Mouse (Mus musculus): ENCODE measurements around the gene Nt5dc3. TPM values are rescaled to one million over a fixed set of nuclear protein-coding genes. Genes with fewer than 3 reads are reported as not detected.

Nt5dc3 gene
- polyA plus RNA-seq, 1 experiment from 2014 or later: 2.6 TPM

GRCm38 (mm10) chr10:86842659-86843058, 63.9 kb downstream of the Nt5dc3 start:
- no peaks in the 10 kb centered on the region for H3K27me3 ChIP-seq (ENCODE audit: control insufficient read depth, insufficient read depth, low read length)
- no peak overlapping the region for H3K27ac ChIP-seq (ENCODE audit: low read depth, low read length)
- no peaks in the 10 kb centered on the region for H3K4me1 ChIP-seq (ENCODE audit: control insufficient read depth, insufficient read depth, low read length)
- no peak for ATAC-seq (ENCODE audit: low FRiP score, low TSS enrichment)
- no peaks in the 10 kb centered on the region for H3K9me3 ChIP-seq (ENCODE audit: control insufficient read depth, low read length)
- H3K4me3 ChIP-seq (ENCODE audit: low read length): no peak overlapping the region
- H3K4me2 ChIP-seq (replicated peaks; ENCODE audit: low read depth, low read length): no peak overlapping the region
- no peaks in the 10 kb centered on the region for H3K36me3 ChIP-seq (ENCODE audit: control insufficient read depth, insufficient read depth, low read length)
- H3K9ac ChIP-seq (ENCODE audit: low read depth, low read length): no peak overlapping the region
- WGBS: 80% methylated on average over 5 of the region's 5 CpGs

DNA sequence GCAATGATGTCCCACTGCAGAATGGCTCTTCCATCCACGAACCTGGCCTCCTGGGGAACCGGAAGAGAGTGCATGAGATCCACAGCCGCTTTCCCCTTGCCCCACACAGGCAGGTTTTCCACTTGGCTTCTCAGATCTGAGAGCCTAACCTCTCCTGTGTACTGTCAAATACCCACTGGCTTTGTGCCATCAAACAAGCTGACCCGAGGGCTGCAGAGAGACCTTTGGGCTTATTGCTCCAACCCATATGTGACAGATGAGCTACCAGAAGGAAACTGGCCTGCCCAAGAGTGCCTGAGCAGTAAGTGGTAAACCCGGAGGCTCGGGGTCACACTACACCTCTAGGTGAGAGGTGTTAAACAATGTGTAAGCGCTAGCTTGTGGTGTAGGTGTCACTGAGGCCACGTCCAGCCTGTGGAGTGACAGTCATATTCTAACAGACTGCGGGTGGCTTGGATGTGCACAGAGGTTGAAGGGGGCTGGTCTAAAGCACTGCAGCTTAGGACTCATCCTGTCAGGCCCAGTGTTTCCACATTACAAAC, 68.2 kb downstream of the Nt5dc3 start:
- ATAC-seq (ENCODE audit: low FRiP score, low TSS enrichment): no peak
- WGBS: 55% methylated on average over 9 of the region's 9 CpGs
- Histone ChIP-seq H3K27me3 (ENCODE audit: control insufficient read depth, insufficient read depth, low read length) (no peaks in the 10 kb centered on the region), H3K9me3 (ENCODE audit: control insufficient read depth, low read length) (no peaks in the 10 kb centered on the region), H3K27ac (ENCODE audit: low read depth, low read length) (no peak overlapping the region), H3K36me3 (ENCODE audit: control insufficient read depth, insufficient read depth, low read length) (no peaks in the 10 kb centered on the region), H3K4me1 (ENCODE audit: control insufficient read depth, insufficient read depth, low read length) (no peaks in the 10 kb centered on the region), H3K4me3 (ENCODE audit: low read length) (no peak overlapping the region), H3K9ac (ENCODE audit: low read depth, low read length) (no peak overlapping the region), H3K4me2 (replicated peaks; ENCODE audit: low read depth, low read length) (no peak overlapping the region)

- no peaks in the 10 kb centered on the region for H3K9me3 ChIP-seq (ENCODE audit: control insufficient read depth, low read length)
- no peak overlapping the region for H3K9ac ChIP-seq (ENCODE audit: low read depth, low read length)
- H3K27me3 ChIP-seq (ENCODE audit: control insufficient read depth, insufficient read depth, low read length): no peaks in the 10 kb centered on the region
- no peak overlapping the region for H3K4me2 ChIP-seq (replicated peaks; ENCODE audit: low read depth, low read length)
- no peak overlapping the region for H3K4me3 ChIP-seq (ENCODE audit: low read length)
- no peaks in the 10 kb centered on the region for H3K36me3 ChIP-seq (ENCODE audit: control insufficient read depth, insufficient read depth, low read length)
- 72% methylated on average over 4 of the region's 4 CpGs for WGBS
- H3K4me1 ChIP-seq (ENCODE audit: control insufficient read depth, insufficient read depth, low read length): no peaks in the 10 kb centered on the region
- H3K27ac ChIP-seq (ENCODE audit: low read depth, low read length): no peak overlapping the region
- no peak for ATAC-seq (ENCODE audit: low FRiP score, low TSS enrichment)
These were observed 70.3 kb downstream of the Nt5dc3 start for GRCm38 (mm10) chr10:86849087-86849486.

DNA sequence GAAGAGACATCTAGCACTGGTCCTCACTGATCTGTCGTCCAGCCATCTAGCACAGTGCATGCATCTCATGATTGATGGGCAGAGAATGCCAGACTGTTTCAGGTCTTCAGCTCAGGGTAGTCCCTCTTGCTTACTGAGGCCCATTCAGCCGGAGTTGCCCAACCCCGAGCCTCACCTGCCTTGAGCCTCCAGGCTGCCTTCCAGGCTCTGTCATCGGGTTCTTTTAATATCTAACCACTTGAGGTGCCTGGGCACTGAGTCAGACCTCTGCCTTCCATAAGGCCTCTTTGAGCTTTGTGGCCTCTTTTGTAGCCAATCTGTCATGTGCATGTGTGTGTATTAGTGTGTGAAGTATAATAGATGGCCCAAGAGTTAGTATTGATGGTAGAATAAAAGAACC, 70.7 kb downstream of the Nt5dc3 start:
- Histone ChIP-seq H3K4me3 (ENCODE audit: low read length) (no peak overlapping the region), H3K9ac (ENCODE audit: low read depth, low read length) (no peak overlapping the region), H3K36me3 (ENCODE audit: control insufficient read depth, insufficient read depth, low read length) (no peaks in the 10 kb centered on the region), H3K4me2 (replicated peaks; ENCODE audit: low read depth, low read length) (no peak overlapping the region), H3K27me3 (ENCODE audit: control insufficient read depth, insufficient read depth, low read length) (no peaks in the 10 kb centered on the region), H3K9me3 (ENCODE audit: control insufficient read depth, low read length) (no peaks in the 10 kb centered on the region), H3K27ac (ENCODE audit: low read depth, low read length) (no peak overlapping the region), H3K4me1 (ENCODE audit: control insufficient read depth, insufficient read depth, low read length) (no peaks in the 10 kb centered on the region)
- no peak for ATAC-seq (ENCODE audit: low FRiP score, low TSS enrichment)
- WGBS: 86% methylated on average over 4 of the region's 4 CpGs

DNA sequence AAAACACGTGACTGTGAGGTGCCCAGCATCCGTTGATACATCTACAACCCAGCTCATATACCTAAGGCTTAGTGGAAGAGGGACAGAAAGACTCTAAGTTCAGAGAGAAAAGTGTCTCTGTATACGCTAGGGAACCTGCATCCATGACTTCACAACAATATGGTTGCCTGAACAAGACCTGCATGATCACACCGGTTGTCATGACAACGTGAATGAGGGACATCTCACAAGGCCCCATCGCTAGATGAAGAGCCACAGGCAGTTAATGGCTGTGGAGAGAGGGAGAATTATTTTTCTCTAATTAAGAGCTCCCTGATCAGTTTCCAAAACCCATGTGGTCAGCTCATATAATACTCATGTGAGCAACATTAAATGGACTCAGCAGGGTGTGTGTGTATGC, 73.4 kb downstream of the Nt5dc3 start:
- 84% methylated on average over 6 of the region's 6 CpGs for WGBS
- no peak overlapping the region for H3K4me2 ChIP-seq (replicated peaks; ENCODE audit: low read depth, low read length)
- H3K9ac ChIP-seq (ENCODE audit: low read depth, low read length): no peak overlapping the region
- H3K9me3 ChIP-seq (ENCODE audit: control insufficient read depth, low read length): no peaks in the 10 kb centered on the region
- no peaks in the 10 kb centered on the region for H3K27me3 ChIP-seq (ENCODE audit: control insufficient read depth, insufficient read depth, low read length)
- no peak overlapping the region for H3K27ac ChIP-seq (ENCODE audit: low read depth, low read length)
- no peak for ATAC-seq (ENCODE audit: low FRiP score, low TSS enrichment)
- no peak overlapping the region for H3K4me3 ChIP-seq (ENCODE audit: low read length)
- no peaks in the 10 kb centered on the region for H3K36me3 ChIP-seq (ENCODE audit: control insufficient read depth, insufficient read depth, low read length)
- H3K4me1 ChIP-seq (ENCODE audit: control insufficient read depth, insufficient read depth, low read length): no peaks in the 10 kb centered on the region

DNA sequence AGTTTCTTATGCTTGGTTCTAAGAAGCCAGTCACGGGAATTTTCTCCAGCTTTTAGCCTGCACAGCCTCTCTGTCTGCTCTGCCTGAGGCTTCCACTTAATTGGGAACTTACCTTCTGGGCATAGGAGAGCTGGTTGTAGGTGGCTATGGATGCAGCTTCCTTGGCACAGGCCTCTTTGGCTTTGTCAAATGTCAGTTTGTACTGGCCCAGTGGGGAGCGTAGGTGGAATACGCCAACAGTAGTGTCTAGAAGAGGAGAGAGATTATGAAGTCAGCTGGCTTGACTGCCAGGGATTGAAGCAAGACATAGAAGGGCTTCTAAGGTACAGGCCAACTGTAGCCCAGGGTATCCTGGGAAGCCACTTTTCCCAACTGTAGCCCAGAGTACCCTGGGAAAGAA, 74.6 kb downstream of the Nt5dc3 start:
- WGBS: 85% methylated on average over 3 of the region's 3 CpGs
- no peak for ATAC-seq (ENCODE audit: low FRiP score, low TSS enrichment)
- no peak overlapping the region for H3K9ac ChIP-seq (ENCODE audit: low read depth, low read length)
- no peaks in the 10 kb centered on the region for H3K9me3 ChIP-seq (ENCODE audit: control insufficient read depth, low read length)
- H3K4me3 ChIP-seq (ENCODE audit: low read length): no peak overlapping the region
- no peak overlapping the region for H3K27ac ChIP-seq (ENCODE audit: low read depth, low read length)
- H3K27me3 ChIP-seq (ENCODE audit: control insufficient read depth, insufficient read depth, low read length): no peaks in the 10 kb centered on the region
- no peaks in the 10 kb centered on the region for H3K4me1 ChIP-seq (ENCODE audit: control insufficient read depth, insufficient read depth, low read length)
- H3K36me3 ChIP-seq (ENCODE audit: control insufficient read depth, insufficient read depth, low read length): no peaks in the 10 kb centered on the region
- no peak overlapping the region for H3K4me2 ChIP-seq (replicated peaks; ENCODE audit: low read depth, low read length)

DNA sequence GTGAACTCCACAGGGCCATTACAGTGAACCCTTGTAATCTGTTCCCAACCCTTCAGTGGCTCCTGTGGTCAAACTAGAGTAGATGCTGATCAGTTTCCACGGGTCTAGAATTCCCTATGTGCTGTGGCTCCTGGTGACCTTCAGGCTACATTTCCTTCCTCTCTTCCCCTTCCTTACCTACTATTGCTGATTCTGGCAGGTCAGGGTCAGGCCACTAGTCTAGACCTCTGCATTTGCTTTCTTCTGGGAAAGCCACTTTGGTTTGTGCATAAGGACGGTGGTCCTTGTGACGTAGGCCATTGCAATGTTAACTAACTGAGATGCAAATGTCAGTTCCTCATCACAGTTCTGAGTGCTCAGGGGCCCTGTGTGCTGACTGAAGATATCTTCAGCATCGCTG, 81.6 kb downstream of the Nt5dc3 start:
- Histone ChIP-seq H3K9ac (ENCODE audit: low read depth, low read length) (no peak overlapping the region), H3K4me3 (ENCODE audit: low read length) (no peak overlapping the region), H3K27ac (ENCODE audit: low read depth, low read length) (no peak overlapping the region), H3K4me2 (replicated peaks; ENCODE audit: low read depth, low read length) (no peak overlapping the region), H3K27me3 (ENCODE audit: control insufficient read depth, insufficient read depth, low read length) (no peaks in the 10 kb centered on the region), H3K9me3 (ENCODE audit: control insufficient read depth, low read length) (no peaks in the 10 kb centered on the region), H3K4me1 (ENCODE audit: control insufficient read depth, insufficient read depth, low read length) (no peaks in the 10 kb centered on the region), H3K36me3 (ENCODE audit: control insufficient read depth, insufficient read depth, low read length) (no peaks in the 10 kb centered on the region)
- ATAC-seq (ENCODE audit: low FRiP score, low TSS enrichment): no peak
- 67% methylated on average over 4 of the region's 4 CpGs for WGBS

DNA sequence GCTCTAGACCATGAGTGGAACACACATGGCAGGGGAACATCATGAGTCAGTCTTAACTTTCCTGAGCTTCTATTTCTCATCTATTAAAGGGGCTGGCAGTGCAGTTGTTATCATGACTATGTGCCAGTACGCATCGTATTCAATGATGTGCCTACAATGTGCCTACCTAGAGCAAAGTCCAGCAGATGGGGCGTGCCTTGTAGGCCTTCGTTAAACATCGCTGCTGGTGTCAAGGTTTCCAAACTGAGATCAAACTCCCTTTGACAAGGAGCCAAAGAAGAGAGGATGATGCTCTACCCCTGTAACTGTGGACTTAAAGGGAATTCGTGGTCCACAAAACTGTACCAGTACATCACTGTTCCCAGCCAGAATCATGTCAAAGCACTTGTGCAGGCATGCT, 83.7 kb downstream of the Nt5dc3 start:
- Histone ChIP-seq H3K27me3 (ENCODE audit: control insufficient read depth, insufficient read depth, low read length) (no peaks in the 10 kb centered on the region), H3K9ac (ENCODE audit: low read depth, low read length) (no peak overlapping the region), H3K9me3 (ENCODE audit: control insufficient read depth, low read length) (no peaks in the 10 kb centered on the region), H3K4me1 (ENCODE audit: control insufficient read depth, insufficient read depth, low read length) (no peaks in the 10 kb centered on the region), H3K4me3 (ENCODE audit: low read length) (no peak overlapping the region), H3K36me3 (ENCODE audit: control insufficient read depth, insufficient read depth, low read length) (no peaks in the 10 kb centered on the region), H3K4me2 (replicated peaks; ENCODE audit: low read depth, low read length) (no peak overlapping the region), H3K27ac (ENCODE audit: low read depth, low read length) (no peak overlapping the region)
- ATAC-seq (ENCODE audit: low FRiP score, low TSS enrichment): no peak
- WGBS: 90% methylated on average over 6 of the region's 6 CpGs

DNA sequence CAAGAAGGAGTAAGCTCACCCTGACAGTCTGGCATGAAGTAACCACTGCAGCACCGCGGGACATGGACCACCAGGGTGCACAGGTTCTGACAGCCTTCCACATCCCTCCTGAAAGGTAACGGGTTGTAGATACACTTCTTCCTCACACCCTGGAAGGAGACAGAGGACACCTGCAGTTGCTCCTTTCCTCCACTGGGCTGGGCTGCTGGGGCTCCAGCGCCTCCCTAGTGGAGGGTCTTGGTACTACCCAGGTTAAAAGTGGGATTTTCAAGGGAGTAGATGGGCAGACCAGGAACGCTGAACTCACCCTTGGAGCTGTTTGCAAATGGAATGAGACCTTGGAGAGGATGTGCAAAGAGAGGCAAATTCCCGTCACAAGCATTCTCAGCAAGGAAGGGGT, 84.6 kb downstream of the Nt5dc3 start:
- 84% methylated on average over 6 of the region's 6 CpGs for WGBS
- Histone ChIP-seq H3K27me3 (ENCODE audit: control insufficient read depth, insufficient read depth, low read length) (no peaks in the 10 kb centered on the region), H3K4me1 (ENCODE audit: control insufficient read depth, insufficient read depth, low read length) (no peaks in the 10 kb centered on the region), H3K36me3 (ENCODE audit: control insufficient read depth, insufficient read depth, low read length) (no peaks in the 10 kb centered on the region), H3K4me3 (ENCODE audit: low read length) (no peak overlapping the region), H3K27ac (ENCODE audit: low read depth, low read length) (no peak overlapping the region), H3K9me3 (ENCODE audit: control insufficient read depth, low read length) (no peaks in the 10 kb centered on the region), H3K4me2 (replicated peaks; ENCODE audit: low read depth, low read length) (no peak overlapping the region), H3K9ac (ENCODE audit: low read depth, low read length) (no peak overlapping the region)
- ATAC-seq (ENCODE audit: low FRiP score, low TSS enrichment): no peak

GRCm38 (mm10) chr10:86872121-86872520, 93.3 kb downstream of the Nt5dc3 start:
- no peak overlapping the region for H3K27ac ChIP-seq (ENCODE audit: low read depth, low read length)
- WGBS: 84% methylated on average over 7 of the region's 7 CpGs
- no peak overlapping the region for H3K9ac ChIP-seq (ENCODE audit: low read depth, low read length)
- no peaks in the 10 kb centered on the region for H3K27me3 ChIP-seq (ENCODE audit: control insufficient read depth, insufficient read depth, low read length)
- no peaks in the 10 kb centered on the region for H3K36me3 ChIP-seq (ENCODE audit: control insufficient read depth, insufficient read depth, low read length)
- H3K9me3 ChIP-seq (ENCODE audit: control insufficient read depth, low read length): no peaks in the 10 kb centered on the region
- no peaks in the 10 kb centered on the region for H3K4me1 ChIP-seq (ENCODE audit: control insufficient read depth, insufficient read depth, low read length)
- H3K4me2 ChIP-seq (replicated peaks; ENCODE audit: low read depth, low read length): no peak overlapping the region
- ATAC-seq (ENCODE audit: low FRiP score, low TSS enrichment): no peak
- H3K4me3 ChIP-seq (ENCODE audit: low read length): no peak overlapping the region
